ENCODE assay signal across 8 mouse cellular contexts in genomic region chr7:102266401-102267042, GRCm38 (mm10). TPM values are rescaled to one million over a fixed set of nuclear protein-coding genes. Genes with fewer than 3 reads are reported as not detected.
DNase-seq lines count a peak whose midpoint lies in the region; ATAC-seq and TF ChIP-seq lines count a peak whose summit lies in the region.

No protein-coding gene starts in this region.

- H3K9ac ChIP-seq in forebrain, postnatal 0 days, result peak overlapping the region; percentile 70; the same call in 1 of the 2 replicates
- H3K9ac ChIP-seq in midbrain, embryonic 14.5 days (replicated peaks; ENCODE audit: low read length), result no peak overlapping the region

- H3K4me2 ChIP-seq in forebrain, postnatal 0 days (ENCODE audit: low read depth), result no peak overlapping the region
- H3K4me2 ChIP-seq in midbrain, embryonic 14.5 days (ENCODE audit: low read length), result peak overlapping the region; percentile 96

- H3K27ac ChIP-seq in testis, adult 2 months (ENCODE audit: control insufficient read depth, insufficient read depth, low read depth, low read length), result peak overlapping the region; percentile 98; the same call in 1 of the 2 replicates
- no peak overlapping the region for H3K27ac ChIP-seq in forebrain, postnatal 0 days (ENCODE audit: low read depth, low read length)
- no peak overlapping the region for H3K27ac ChIP-seq in limb, embryonic 10.5 days
- no peak overlapping the region for H3K27ac ChIP-seq in midbrain, embryonic 14.5 days (replicated peaks; ENCODE audit: low read depth, low read length)
- peak overlapping the region; percentile 96 for H3K27ac ChIP-seq in thymus, adult 2 months (ENCODE audit: control insufficient read depth, insufficient read depth, low read length)

- no peaks in the 10 kb centered on the region for H3K27me3 ChIP-seq in testis, adult 2 months (ENCODE audit: control insufficient read depth, insufficient read depth, low read length)
- no peaks in the 10 kb centered on the region for H3K27me3 ChIP-seq in forebrain, postnatal 0 days (ENCODE audit: insufficient read depth, low read length)
- H3K27me3 ChIP-seq in limb, embryonic 10.5 days (ENCODE audit: low read depth, poor library complexity, severe bottlenecking), result peaks cover 19% of the 10 kb centered on the region
- H3K27me3 ChIP-seq in midbrain, embryonic 14.5 days (ENCODE audit: control insufficient read depth, insufficient read depth, low read length), result 0 out of 2 replicates have a peak, but pooled peaks cover 4% of the 10 kb centered on the region
- no peaks in the 10 kb centered on the region for H3K27me3 ChIP-seq in thymus, adult 2 months (ENCODE audit: control insufficient read depth, insufficient read depth, low read length)

- no peaks in the 10 kb centered on the region for H3K9me3 ChIP-seq in forebrain, postnatal 0 days (ENCODE audit: low read length)
- no peaks in the 10 kb centered on the region for H3K9me3 ChIP-seq in limb, embryonic 10.5 days (replicated peaks)
- no peaks in the 10 kb centered on the region for H3K9me3 ChIP-seq in midbrain, embryonic 14.5 days (ENCODE audit: control insufficient read depth, low read length)

- peaks cover 11% of the 10 kb centered on the region for H3K4me1 ChIP-seq in testis, adult 2 months (ENCODE audit: control insufficient read depth, insufficient read depth, low read length)
- peaks cover 7% of the 10 kb centered on the region for H3K4me1 ChIP-seq in forebrain, postnatal 0 days (ENCODE audit: insufficient read depth)
- H3K4me1 ChIP-seq in limb, embryonic 10.5 days, result peaks cover 9% of the 10 kb centered on the region; the same call in 1 of the 2 replicates
- H3K4me1 ChIP-seq in midbrain, embryonic 14.5 days (ENCODE audit: control insufficient read depth, insufficient read depth, low read length), result peaks cover 6% of the 10 kb centered on the region
- H3K4me1 ChIP-seq in thymus, adult 2 months (replicated peaks; ENCODE audit: control insufficient read depth, insufficient read depth, low read length), result peaks cover 16% of the 10 kb centered on the region

- WGBS in forebrain, postnatal 0 days, result 49% methylated on average over 14 of the region's 14 CpGs
- WGBS in limb, embryonic 10.5 days, result 54% methylated on average over 14 of the region's 14 CpGs
- WGBS in midbrain, embryonic 14.5 days, result 55% methylated on average over 14 of the region's 14 CpGs
- WGBS in thymus, adult 2 months, result 3% methylated on average over 14 of the region's 14 CpGs

- no peaks in the 10 kb centered on the region for H3K36me3 ChIP-seq in testis, adult 2 months (ENCODE audit: control insufficient read depth, insufficient read depth, low read length)
- H3K36me3 ChIP-seq in forebrain, postnatal 0 days (ENCODE audit: insufficient read depth), result no peaks in the 10 kb centered on the region
- no peaks in the 10 kb centered on the region for H3K36me3 ChIP-seq in limb, embryonic 10.5 days
- H3K36me3 ChIP-seq in midbrain, embryonic 14.5 days (ENCODE audit: control insufficient read depth, insufficient read depth, low read length), result no peaks in the 10 kb centered on the region
- H3K36me3 ChIP-seq in thymus, adult 2 months (ENCODE audit: control insufficient read depth, insufficient read depth, low read length), result no peaks in the 10 kb centered on the region

- no peak for DNase-seq in testis, postnatal 10 days (ENCODE audit: low spot score)
- no peak for DNase-seq in forebrain, postnatal 0 days
- DNase-seq in limb, embryonic 10.5 days (ENCODE audit: low spot score), result no peak
- no peak for DNase-seq in midbrain, embryonic 14.5 days
- peak; percentile 81 for DNase-seq in thymus, adult 2 months
- no peak for DNase-seq in cerebellum, adult 11-12 months
- no peak for DNase-seq in layer of hippocampus, adult 9-11 months

- no peak for TF ChIP-seq POLR2A in testis, adult 2 months (IDR thresholded peaks at IDR 0.05; ENCODE audit: control insufficient read depth, low read depth, low read length)
- TF ChIP-seq POLR2A in thymus, adult 2 months (IDR thresholded peaks at IDR 0.05; ENCODE audit: control insufficient read depth, extremely low read depth, insufficient read depth, low read length, poor library complexity), result peak; percentile 53; the same call in 1 of the 2 replicates

- peak; percentile 1; the same call in 1 of the 2 replicates for ATAC-seq in forebrain, postnatal 0 days
- peak; percentile 41 for ATAC-seq in midbrain, embryonic 14.5 days (ENCODE audit: low FRiP score, low TSS enrichment)

- peak overlapping the region; percentile 98 for H3K4me3 ChIP-seq in testis, adult 2 months (ENCODE audit: control insufficient read depth, low read depth, low read length)
- no peak overlapping the region for H3K4me3 ChIP-seq in forebrain, postnatal 0 days (ENCODE audit: low read depth, low read length)
- H3K4me3 ChIP-seq in limb, embryonic 10.5 days, result peak overlapping the region; percentile 89; the same call in 1 of the 2 replicates
- H3K4me3 ChIP-seq in midbrain, embryonic 14.5 days (replicated peaks; ENCODE audit: low read depth, low read length), result no peak overlapping the region
- H3K4me3 ChIP-seq in thymus, adult 2 months (ENCODE audit: control insufficient read depth, insufficient read depth, low read length), result peak overlapping the region; percentile 44

- no peak for TF ChIP-seq CTCF in testis, adult 2 months (IDR thresholded peaks at IDR 0.05; ENCODE audit: control insufficient read depth, insufficient read depth, insufficient replicate concordance, low read depth, low read length)
- TF ChIP-seq CTCF in forebrain, postnatal 0 days (IDR thresholded peaks at IDR 0.05; ENCODE audit: low read depth), result no peak
- TF ChIP-seq CTCF in thymus, adult 2 months (IDR thresholded peaks at IDR 0.05; ENCODE audit: borderline replicate concordance, control insufficient read depth, extremely low read depth, insufficient read depth, low read length, poor library complexity), result no peak

RNA-seq across cellular contexts. Expression of gene Stim1, which starts 1.1 kb away (rescaled TPM):
- polyA plus RNA-seq in testis, adult 2 months (2012; rRNA removed), result 127 and 130 TPM in 2 replicates
- total RNA-seq in forebrain, postnatal 0 days (2014; rRNA removed), result 21.2 and 30.5 TPM in 2 replicates
- polyA plus RNA-seq in forebrain, postnatal 0 days (2015; fragmentation: Nextera tagmentation; extraction: Ambion mirVana), result 12.1 and 15.5 TPM in 2 replicates
- polyA plus RNA-seq in limb, embryonic 10.5 days (2016; fragmentation: Nextera tagmentation; extraction: Ambion mirVana), result 10.7 and 14.5 TPM in 2 replicates
- 9.5 and 11.3 TPM in 2 replicates for polyA plus RNA-seq in midbrain, embryonic 14.5 days (2014; fragmentation: Nextera tagmentation; extraction: Ambion mirVana)
- 98.6 and 107 TPM in 2 replicates for polyA plus RNA-seq in thymus, adult 2 months (2012; rRNA removed)

RNA-seq across cellular contexts. Expression of gene Rhog, which starts 10.7 kb away (rescaled TPM):
- 11.2 and 13.2 TPM in 2 replicates for polyA plus RNA-seq in testis, adult 2 months (2012; rRNA removed)
- 5.7 and 7.0 TPM in 2 replicates for total RNA-seq in forebrain, postnatal 0 days (2014; rRNA removed)
- polyA plus RNA-seq in forebrain, postnatal 0 days (2015; fragmentation: Nextera tagmentation; extraction: Ambion mirVana), result 14.4 and 15.5 TPM in 2 replicates
- polyA plus RNA-seq in limb, embryonic 10.5 days (2016; fragmentation: Nextera tagmentation; extraction: Ambion mirVana), result 52.5 and 55.4 TPM in 2 replicates
- polyA plus RNA-seq in midbrain, embryonic 14.5 days (2014; fragmentation: Nextera tagmentation; extraction: Ambion mirVana), result 9.7 and 15.7 TPM in 2 replicates
- polyA plus RNA-seq in thymus, adult 2 months (2012; rRNA removed), result 221 and 282 TPM in 2 replicates

RNA-seq across cellular contexts. Expression of gene Pgap2, which starts 56.5 kb away (rescaled TPM):
- polyA plus RNA-seq in testis, adult 2 months (2012; rRNA removed), result 304 and 321 TPM in 2 replicates
- 35.9 and 38.2 TPM in 2 replicates for total RNA-seq in forebrain, postnatal 0 days (2014; rRNA removed)
- 41.8 and 50.8 TPM in 2 replicates for polyA plus RNA-seq in forebrain, postnatal 0 days (2015; fragmentation: Nextera tagmentation; extraction: Ambion mirVana)
- 59.6 and 68.5 TPM in 2 replicates for polyA plus RNA-seq in limb, embryonic 10.5 days (2016; fragmentation: Nextera tagmentation; extraction: Ambion mirVana)
- polyA plus RNA-seq in midbrain, embryonic 14.5 days (2014; fragmentation: Nextera tagmentation; extraction: Ambion mirVana), result 47.9 and 55.8 TPM in 2 replicates
- polyA plus RNA-seq in thymus, adult 2 months (2012; rRNA removed), result 99.7 and 131 TPM in 2 replicates

RNA-seq across cellular contexts. Expression of gene Nup98, which starts 56.5 kb away (rescaled TPM):
- 126 and 133 TPM in 2 replicates for polyA plus RNA-seq in testis, adult 2 months (2012; rRNA removed)
- 30.7 and 40.9 TPM in 2 replicates for total RNA-seq in forebrain, postnatal 0 days (2014; rRNA removed)
- 6.2 and 9.5 TPM in 2 replicates for polyA plus RNA-seq in forebrain, postnatal 0 days (2015; fragmentation: Nextera tagmentation; extraction: Ambion mirVana)
- polyA plus RNA-seq in limb, embryonic 10.5 days (2016; fragmentation: Nextera tagmentation; extraction: Ambion mirVana), result 45.5 and 49.7 TPM in 2 replicates
- polyA plus RNA-seq in midbrain, embryonic 14.5 days (2014; fragmentation: Nextera tagmentation; extraction: Ambion mirVana), result 22.2 and 28.5 TPM in 2 replicates
- polyA plus RNA-seq in thymus, adult 2 months (2012; rRNA removed), result 23.7 and 28.1 TPM in 2 replicates

Comparison
In these comparisons a context has a peak if more than half of its experiments do, and no peak if none do; other contexts are left out.
1. H3K27ac ChIP-seq: peak in testis, adult 2 months (single experiment) and thymus, adult 2 months (single experiment); none in forebrain, postnatal 0 days (single experiment), limb, embryonic 10.5 days (single experiment) and midbrain, embryonic 14.5 days (single experiment).
2. H3K4me3 ChIP-seq: peak in testis, adult 2 months (single experiment), limb, embryonic 10.5 days (single experiment) and thymus, adult 2 months (single experiment); none in forebrain, postnatal 0 days (single experiment) and midbrain, embryonic 14.5 days (single experiment).